Mouse (Mus musculus): ENCODE measurements at regions not wholly inside any gene's neighbourhood (a gene's known extent, or its start where the extent isn't known, plus 50 kb on each side); places are given as distances from the start of the nearest gene placed in this dataset.

DNA sequence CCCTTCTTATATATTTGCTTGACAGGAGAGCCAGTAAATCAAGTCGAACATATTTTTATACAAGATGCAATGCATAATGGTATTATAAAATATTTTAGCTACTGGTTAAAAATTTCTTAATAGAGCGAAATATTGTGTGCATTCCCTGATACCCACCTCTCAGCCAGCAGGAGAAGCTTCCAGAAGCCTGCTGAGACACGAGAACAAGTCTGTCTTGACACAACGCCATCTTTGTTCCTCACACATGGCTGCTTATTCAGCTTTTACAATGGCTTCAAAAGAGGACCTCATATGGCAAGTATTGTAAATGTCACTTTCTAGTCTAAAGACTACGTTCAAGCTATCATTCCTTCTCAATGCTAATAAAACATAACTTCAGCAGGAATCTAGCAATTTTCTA, 217.1 kb upstream of the Sptlc3 start:
- Histone ChIP-seq H3K27ac (peak overlapping the region; percentile 90), H3K4me3 (no peak overlapping the region)
- no peak for DNase-seq (ENCODE audit: low spot score in 2 of 2)
- TF ChIP-seq CTCF (conservative IDR thresholded peaks at IDR 0.05): no peak

DNA sequence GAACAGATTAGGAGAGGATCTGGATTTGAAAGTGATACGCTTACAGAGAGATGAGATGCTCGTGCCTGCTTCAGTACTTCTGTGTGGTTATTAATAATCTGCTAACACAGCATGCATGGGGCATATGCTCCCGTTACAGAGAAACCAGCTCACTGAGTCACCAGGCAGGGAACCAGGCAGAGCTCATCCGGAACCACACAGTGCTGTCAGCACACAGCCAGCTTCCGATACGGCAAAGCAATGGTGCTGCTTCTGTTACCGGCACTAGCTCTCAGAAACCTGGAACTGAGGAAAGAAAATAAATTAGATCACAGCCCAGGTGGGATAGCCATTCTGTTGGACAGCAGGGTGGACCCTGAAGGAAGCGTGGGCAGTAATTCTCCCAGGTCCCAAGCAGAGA, 216.1 kb upstream of the Sptlc3 start:
- DNase-seq (ENCODE audit: low spot score in 2 of 2): peak; percentile 62 to 81
- Histone ChIP-seq H3K4me3 (no peak overlapping the region), H3K27ac (peak overlapping the region; percentile 90)
- no peak for TF ChIP-seq CTCF (conservative IDR thresholded peaks at IDR 0.05)

- no peak for TF ChIP-seq CTCF (conservative IDR thresholded peaks at IDR 0.05)
- DNase-seq (ENCODE audit: low spot score in 2 of 2): no peak
- H3K27ac ChIP-seq: peak overlapping the region; percentile 75
- no peak overlapping the region for H3K4me3 ChIP-seq
These were observed 212.7 kb upstream of the Sptlc3 start for GRCm38 (mm10) chr2:139281056-139281455.

- peak; percentile 55; the same call in 1 of the 2 replicates for TF ChIP-seq CTCF (conservative IDR thresholded peaks at IDR 0.05)
- DNase-seq (ENCODE audit: low spot score in 2 of 2): no peak
- peak overlapping the region; percentile 52 for H3K27ac ChIP-seq
- H3K4me3 ChIP-seq: no peak overlapping the region
These were observed 209.4 kb upstream of the Sptlc3 start for GRCm38 (mm10) chr2:139284315-139284714.

- DNase-seq (ENCODE audit: low spot score in 2 of 2): no peak
- Histone ChIP-seq H3K4me3 (no peak overlapping the region), H3K27ac (no peak overlapping the region)
- peak; percentile 31 for TF ChIP-seq CTCF (conservative IDR thresholded peaks at IDR 0.05)
These were observed 207.3 kb upstream of the Sptlc3 start for GRCm38 (mm10) chr2:139286446-139286845.

- H3K4me3 ChIP-seq: no peak overlapping the region
These were observed 195.1 kb upstream of the Sptlc3 start for GRCm38 (mm10) chr2:139298541-139299152.

GRCm38 (mm10) chr2:139311401-139311812, 182.3 kb upstream of the Sptlc3 start:
- peak overlapping the region; percentile 77 for H3K27ac ChIP-seq
- no peak; the same call in 1 of the 2 replicates for TF ChIP-seq CTCF (conservative IDR thresholded peaks at IDR 0.05)
- no peak overlapping the region for H3K4me3 ChIP-seq
- peak; percentile 56 to 68 for DNase-seq (ENCODE audit: low spot score in 2 of 2)

More at GRCm38 (mm10) chr2:139298541-139299152, 195.1 kb upstream of the Sptlc3 start:
- DNase-seq (ENCODE audit: low spot score in 2 of 2): no peak
- no peak overlapping the region for H3K27ac ChIP-seq
- no peak for TF ChIP-seq CTCF (conservative IDR thresholded peaks at IDR 0.05)

DNA sequence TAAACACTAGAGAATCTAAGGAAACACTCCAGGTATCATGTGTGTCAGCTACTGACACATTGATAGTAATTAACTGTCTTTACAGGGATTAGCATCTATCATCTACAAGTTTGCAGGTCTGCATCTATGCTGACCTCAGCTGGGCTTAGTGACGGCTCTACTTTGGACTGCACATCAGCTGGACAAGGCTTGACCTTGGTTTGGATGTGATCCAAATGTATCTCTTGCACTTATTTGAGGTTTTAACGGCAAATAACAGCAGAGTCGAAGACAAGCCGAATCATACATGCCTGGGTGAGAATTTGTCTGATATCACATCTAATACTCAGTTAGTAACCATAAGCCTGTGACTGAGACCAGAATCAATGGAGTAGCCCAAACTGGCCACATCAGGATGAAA, 181.7 kb upstream of the Sptlc3 start:
- DNase-seq (ENCODE audit: low spot score in 2 of 2): no peak
- Histone ChIP-seq H3K4me3 (no peak overlapping the region), H3K27ac (peak overlapping the region; percentile 77)
- TF ChIP-seq CTCF (conservative IDR thresholded peaks at IDR 0.05): no peak

- DNase-seq (ENCODE audit: low spot score in 2 of 2): no peak
- H3K27ac ChIP-seq: no peak overlapping the region
- no peak for TF ChIP-seq CTCF (conservative IDR thresholded peaks at IDR 0.05)
- no peak overlapping the region for H3K4me3 ChIP-seq
These were observed 171.2 kb upstream of the Sptlc3 start for GRCm38 (mm10) chr2:139322509-139322908.

DNA sequence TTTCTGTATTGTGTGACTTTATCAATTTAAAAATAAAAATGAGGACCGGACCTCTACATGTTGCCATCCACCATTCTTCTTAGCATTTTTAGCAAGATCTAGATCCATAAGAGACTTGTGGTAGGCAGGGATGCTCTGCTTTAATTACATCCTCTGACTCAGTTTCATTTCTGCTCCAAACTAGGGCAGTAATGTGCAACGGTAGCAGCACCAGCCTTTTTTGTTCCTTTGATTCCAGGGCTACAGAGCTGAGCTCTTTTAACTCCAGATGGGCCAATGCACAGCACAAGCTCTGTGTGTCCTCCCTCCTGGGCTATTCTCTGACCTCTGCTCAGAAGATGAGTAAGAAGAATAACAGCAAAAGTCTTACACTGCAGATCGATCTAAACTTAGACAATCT, 168.2 kb upstream of the Sptlc3 start:
- H3K4me3 ChIP-seq: no peak overlapping the region
- DNase-seq (ENCODE audit: low spot score in 2 of 2): no peak
- no peak overlapping the region for H3K27ac ChIP-seq
- no peak for TF ChIP-seq CTCF (conservative IDR thresholded peaks at IDR 0.05)

GRCm38 (mm10) chr2:139334681-139335080, 159.0 kb upstream of the Sptlc3 start:
- TF ChIP-seq CTCF (conservative IDR thresholded peaks at IDR 0.05): no peak
- DNase-seq (ENCODE audit: low spot score in 2 of 2): no peak
- no peak overlapping the region for H3K27ac ChIP-seq
- no peak overlapping the region for H3K4me3 ChIP-seq

DNA sequence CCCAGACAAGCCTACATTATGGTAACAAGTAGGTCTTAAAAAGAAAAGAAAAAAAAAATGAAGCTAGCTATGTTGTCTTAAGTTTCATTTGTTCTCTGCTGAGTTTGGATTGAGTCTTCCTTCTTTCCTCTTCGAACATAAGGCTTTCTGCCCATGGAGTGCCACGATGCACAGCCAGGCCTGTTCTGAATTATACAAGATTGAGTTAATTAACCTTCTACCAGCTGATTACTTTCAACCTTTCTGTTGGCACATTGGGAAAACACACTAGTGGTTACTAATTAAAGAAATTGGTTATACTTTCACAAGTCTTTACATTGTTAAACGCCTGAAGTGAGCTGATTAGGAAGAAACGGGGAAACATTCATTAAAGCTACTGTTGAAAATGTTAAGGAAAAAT, 155.5 kb upstream of the Sptlc3 start:
- DNase-seq (ENCODE audit: low spot score in 2 of 2): no peak
- no peak for TF ChIP-seq CTCF (conservative IDR thresholded peaks at IDR 0.05)
- no peak overlapping the region for H3K27ac ChIP-seq
- H3K4me3 ChIP-seq: no peak overlapping the region

GRCm38 (mm10) chr2:139356280-139357010, 137.3 kb upstream of the Sptlc3 start:
- H3K4me3 ChIP-seq: no peak overlapping the region
- DNase-seq (ENCODE audit: low spot score in 2 of 2): no peak
- no peak for TF ChIP-seq CTCF (conservative IDR thresholded peaks at IDR 0.05)
- H3K27ac ChIP-seq: no peak overlapping the region
